Mouse (Mus musculus): Measurements from ENCODE around the gene Akr1e1. TPM values are rescaled to one million over a fixed set of nuclear protein-coding genes. Genes with fewer than 3 reads are reported as not detected.

Akr1e1 gene
- polyA plus RNA-seq, 1 experiment from 2014 or later, result 35.6 TPM

DNA sequence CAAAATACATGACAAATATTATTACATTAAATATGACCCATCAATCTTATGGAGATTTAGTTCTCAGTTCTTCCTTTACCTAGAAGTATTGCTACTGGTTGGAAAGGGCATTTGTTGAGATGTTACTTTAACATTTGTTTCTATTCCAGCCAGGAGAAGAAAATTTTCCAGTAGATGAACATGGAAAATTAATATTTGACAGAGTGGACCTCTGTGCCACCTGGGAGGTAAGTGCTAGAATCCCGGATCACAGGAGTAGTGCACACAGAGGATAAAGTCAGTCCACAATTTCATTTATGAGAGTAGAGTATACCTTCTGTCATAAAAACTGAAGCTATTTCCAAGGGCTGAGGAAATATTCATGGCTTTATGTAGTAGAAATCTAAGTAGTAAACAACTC is 32.1 kb downstream of the Akr1e1 start:
- Histone ChIP-seq H3K4me1 (ENCODE audit: control insufficient read depth, insufficient read depth, low read length) (no peaks in the 10 kb centered on the region), H3K4me2 (replicated peaks; ENCODE audit: low read depth, low read length) (no peak overlapping the region), H3K27ac (ENCODE audit: low read depth, low read length) (no peak overlapping the region), H3K27me3 (ENCODE audit: control insufficient read depth, insufficient read depth, low read length) (no peaks in the 10 kb centered on the region), H3K36me3 (ENCODE audit: control insufficient read depth, insufficient read depth, low read length) (no peaks in the 10 kb centered on the region), H3K9me3 (ENCODE audit: control insufficient read depth, low read length) (no peaks in the 10 kb centered on the region), H3K4me3 (ENCODE audit: low read length) (no peak overlapping the region), H3K9ac (ENCODE audit: low read depth, low read length) (no peak overlapping the region)
- no peak for ATAC-seq (ENCODE audit: low FRiP score, low TSS enrichment)
- 89% methylated on average over 1 of the region's 1 CpGs for WGBS

DNA sequence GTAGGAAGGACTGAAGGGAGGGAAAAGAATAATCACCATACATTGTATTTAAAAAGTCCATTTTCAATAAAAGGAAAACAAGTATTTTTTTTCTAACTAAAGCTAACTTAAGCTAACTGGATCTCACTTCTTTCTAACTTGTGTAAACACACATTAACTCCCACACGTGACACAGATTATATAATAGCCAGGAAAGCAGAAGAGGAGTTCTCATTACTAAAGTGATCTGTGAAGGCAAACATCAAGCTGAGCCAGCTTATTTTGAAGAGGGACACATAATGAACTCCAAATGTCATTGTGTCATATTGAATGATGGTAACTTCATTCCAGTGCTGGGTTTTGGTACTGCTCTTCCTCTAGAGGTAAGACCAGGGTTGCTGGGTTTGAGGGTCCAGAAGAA is 35.1 kb downstream of the Akr1e1 start, which contains the start of gene Akr1c21:
Gene Akr1c21, plus strand, starts transcription at position 205 of the 400 bp plus-strand sequence.
- H3K36me3 ChIP-seq (ENCODE audit: control insufficient read depth, insufficient read depth, low read length), result no peaks in the 10 kb centered on the region
- H3K9me3 ChIP-seq (ENCODE audit: control insufficient read depth, low read length), result no peaks in the 10 kb centered on the region
- H3K4me2 ChIP-seq (replicated peaks; ENCODE audit: low read depth, low read length), result no peak within 1 kb of the TSS
- H3K4me3 ChIP-seq (ENCODE audit: low read length), result no peak within 1 kb of the TSS
- H3K27ac ChIP-seq (ENCODE audit: low read depth, low read length), result no peak within 1 kb of the TSS
- H3K27me3 ChIP-seq (ENCODE audit: control insufficient read depth, insufficient read depth, low read length), result no peaks in the 10 kb centered on the region
- no peak for ATAC-seq (ENCODE audit: low FRiP score, low TSS enrichment)
- no peak within 1 kb of the TSS for H3K9ac ChIP-seq (ENCODE audit: low read depth, low read length)
- H3K4me1 ChIP-seq (ENCODE audit: control insufficient read depth, insufficient read depth, low read length), result no peaks in the 10 kb centered on the region
- WGBS, result 62% methylated on average over 1 of the region's 1 CpGs

DNA sequence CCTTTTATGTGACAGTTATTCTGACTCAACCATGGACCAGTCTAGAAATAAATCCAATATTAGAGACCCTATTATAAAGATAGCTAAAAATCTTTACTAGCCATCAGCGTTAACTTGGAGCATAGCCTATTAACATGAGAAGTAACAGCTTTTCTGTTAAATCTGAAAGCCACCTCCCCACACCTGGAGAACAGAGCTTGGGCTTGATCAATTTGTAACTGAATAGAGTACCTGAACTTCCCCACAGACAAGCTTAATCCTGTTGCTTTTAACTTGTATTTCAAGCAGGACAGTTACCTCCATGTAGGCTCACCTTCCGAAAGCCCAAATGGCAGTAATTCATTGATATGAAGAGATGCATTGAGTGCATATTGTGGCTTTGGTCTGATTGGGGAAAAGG is 43.0 kb downstream of the Akr1e1 start:
- Histone ChIP-seq H3K27ac (ENCODE audit: low read depth, low read length) (no peak overlapping the region), H3K4me3 (ENCODE audit: low read length) (no peak overlapping the region), H3K9me3 (ENCODE audit: control insufficient read depth, low read length) (no peaks in the 10 kb centered on the region), H3K9ac (ENCODE audit: low read depth, low read length) (no peak overlapping the region), H3K4me2 (replicated peaks; ENCODE audit: low read depth, low read length) (no peak overlapping the region), H3K36me3 (ENCODE audit: control insufficient read depth, insufficient read depth, low read length) (no peaks in the 10 kb centered on the region), H3K4me1 (ENCODE audit: control insufficient read depth, insufficient read depth, low read length) (no peaks in the 10 kb centered on the region), H3K27me3 (ENCODE audit: control insufficient read depth, insufficient read depth, low read length) (no peaks in the 10 kb centered on the region)
- WGBS, result 87% methylated on average over 2 of the region's 2 CpGs
- ATAC-seq (ENCODE audit: low FRiP score, low TSS enrichment), result no peak

DNA sequence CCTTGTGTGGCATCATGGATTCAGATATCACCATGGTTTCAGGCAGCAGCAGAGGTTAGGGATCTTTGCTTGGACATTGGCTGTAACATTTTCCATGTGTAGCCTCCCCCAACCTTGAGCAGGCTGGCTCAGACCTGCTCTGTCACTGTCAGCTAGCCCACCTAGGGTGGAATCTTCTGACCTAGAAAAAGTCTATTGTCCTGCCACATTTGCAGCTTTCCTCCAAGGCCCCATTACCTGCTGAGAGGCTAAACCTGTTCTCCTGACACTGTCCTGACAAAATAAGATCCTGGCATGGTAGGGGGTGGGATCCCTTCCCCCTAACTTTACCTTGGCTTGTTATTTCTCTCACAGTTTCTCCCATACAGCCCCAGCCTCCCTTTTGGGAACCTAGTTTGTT is 48.5 kb downstream of the Akr1e1 start:
- H3K4me2 ChIP-seq (replicated peaks; ENCODE audit: low read depth, low read length), result no peak overlapping the region
- ATAC-seq (ENCODE audit: low FRiP score, low TSS enrichment), result no peak
- no peaks in the 10 kb centered on the region for H3K36me3 ChIP-seq (ENCODE audit: control insufficient read depth, insufficient read depth, low read length)
- no peak overlapping the region for H3K4me3 ChIP-seq (ENCODE audit: low read length)
- H3K27me3 ChIP-seq (ENCODE audit: control insufficient read depth, insufficient read depth, low read length), result no peaks in the 10 kb centered on the region
- no peaks in the 10 kb centered on the region for H3K4me1 ChIP-seq (ENCODE audit: control insufficient read depth, insufficient read depth, low read length)
- H3K9ac ChIP-seq (ENCODE audit: low read depth, low read length), result no peak overlapping the region
- H3K9me3 ChIP-seq (ENCODE audit: control insufficient read depth, low read length), result no peaks in the 10 kb centered on the region
- H3K27ac ChIP-seq (ENCODE audit: low read depth, low read length), result no peak overlapping the region

DNA sequence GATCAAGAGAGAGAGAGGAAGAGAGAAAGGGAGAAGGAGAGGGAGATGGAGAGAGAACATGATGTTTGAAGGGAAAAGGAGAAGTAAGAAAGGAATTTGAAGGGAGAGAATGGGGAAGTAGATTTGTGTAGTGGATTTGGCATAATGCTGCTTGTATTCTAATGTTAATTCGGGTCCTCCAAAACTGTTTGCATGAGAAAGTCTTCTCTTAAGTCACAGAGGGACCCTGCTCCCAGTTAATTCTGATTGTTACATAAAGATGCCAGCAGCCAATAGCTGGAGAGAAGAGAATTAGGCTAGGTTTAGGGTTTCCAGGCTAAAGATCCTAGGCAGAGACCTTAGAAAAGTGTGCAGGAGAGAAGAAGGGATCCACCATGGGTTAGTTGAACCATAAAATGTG is 49.8 kb downstream of the Akr1e1 start:
- Histone ChIP-seq H3K9me3 (ENCODE audit: control insufficient read depth, low read length) (no peaks in the 10 kb centered on the region), H3K4me1 (ENCODE audit: control insufficient read depth, insufficient read depth, low read length) (no peaks in the 10 kb centered on the region), H3K36me3 (ENCODE audit: control insufficient read depth, insufficient read depth, low read length) (no peaks in the 10 kb centered on the region), H3K4me2 (replicated peaks; ENCODE audit: low read depth, low read length) (no peak overlapping the region), H3K9ac (ENCODE audit: low read depth, low read length) (no peak overlapping the region), H3K4me3 (ENCODE audit: low read length) (no peak overlapping the region), H3K27me3 (ENCODE audit: control insufficient read depth, insufficient read depth, low read length) (no peaks in the 10 kb centered on the region), H3K27ac (ENCODE audit: low read depth, low read length) (no peak overlapping the region)
- no peak for ATAC-seq (ENCODE audit: low FRiP score, low TSS enrichment)
- 75% methylated on average over 1 of the region's 1 CpGs for WGBS

Other genes with a start within 250 kb of the Akr1e1 start
- gene Akr1c6, start 174.9 kb downstream of the Akr1e1 start, polyA plus RNA-seq (2014; fragmentation: Nextera tagmentation; extraction: Ambion mirVana), result not detected in 2 replicates
- gene Akr1c20, start 85.8 kb downstream of the Akr1e1 start, polyA plus RNA-seq (2014; fragmentation: Nextera tagmentation; extraction: Ambion mirVana), result not detected in 2 replicates
- gene Akr1c21, start 35.1 kb downstream of the Akr1e1 start, polyA plus RNA-seq (2014; fragmentation: Nextera tagmentation; extraction: Ambion mirVana), result 0.47 and 0.80 TPM in 2 replicates